Mouse (Mus musculus) cerebellum, adult 2 months (tissue): ENCODE measurements around the gene Cep152. TPM values are rescaled to one million over a fixed set of nuclear protein-coding genes. Genes with fewer than 3 reads are reported as not detected.

Experiments used
- DNase-seq, 2 experiments: peaks; one replicate each; pipeline ENCODE4 v3.0.0; 2021
- H3K27ac ChIP-seq: fragments of 200-500 bp; 2 replicates; pipeline ENCODE4 v1.5.1; 2012; ENCODE audit warnings: low read length, control low read depth, inconsistent platforms; ENCODE audit not compliant: insufficient read depth
- H3K27me3 ChIP-seq: fragments of 200-500 bp; 2 replicates; pipeline ENCODE4 v1.6.1; 2012; ENCODE audit warnings: inconsistent platforms, mild to moderate bottlenecking, low read length, moderate library complexity; ENCODE audit not compliant: control insufficient read depth, insufficient read depth
- H3K4me1 ChIP-seq: fragments of 200-500 bp; 2 replicates; pipeline ENCODE4 v1.6.1; 2011; ENCODE audit warnings: low read length; ENCODE audit not compliant: control insufficient read depth, insufficient read depth
- H3K4me3 ChIP-seq: fragments of 200-500 bp; replicated peaks from 2 replicates; pipeline ENCODE3; 2011; ENCODE audit warnings: mild to moderate bottlenecking, low read depth, low read length, control low read depth; ENCODE audit not compliant: insufficient read depth
- CTCF ChIP-seq: fragments of 200-500 bp; IDR thresholded peaks from 2 replicates; pipeline ENCODE4 v1.5.1; 2011; ENCODE audit warnings: low read depth, mild to moderate bottlenecking, control low read depth, low read length, moderate library complexity, borderline replicate concordance; ENCODE audit not compliant: insufficient read depth
- POLR2A ChIP-seq: fragments of 200-500 bp; IDR thresholded peaks from 2 replicates; pipeline ENCODE4 v1.6.1; 2011; ENCODE audit warnings: low read length, control low read depth, borderline replicate concordance; ENCODE audit not compliant: insufficient read depth
- WGBS: fragments of 180-500 bp; shearing (Covaris S2); methylation state at CpG from one replicate; pipeline ENCODE4 v1.1.7; 2018; 5-methylcytosine and 5-hydroxymethylcytosine counted together
- polyA plus RNA-seq: library from polyadenylated mRNA; depleted of rRNA; stranded (reverse); fragments of >200 nt; gene quantifications from 2 replicates; pipeline ENCODE4 v1.2.3, GENCODE M21; 2012

Cep152 gene
- polyA plus RNA-seq, 1 experiment = 3.2 TPM

DNA sequence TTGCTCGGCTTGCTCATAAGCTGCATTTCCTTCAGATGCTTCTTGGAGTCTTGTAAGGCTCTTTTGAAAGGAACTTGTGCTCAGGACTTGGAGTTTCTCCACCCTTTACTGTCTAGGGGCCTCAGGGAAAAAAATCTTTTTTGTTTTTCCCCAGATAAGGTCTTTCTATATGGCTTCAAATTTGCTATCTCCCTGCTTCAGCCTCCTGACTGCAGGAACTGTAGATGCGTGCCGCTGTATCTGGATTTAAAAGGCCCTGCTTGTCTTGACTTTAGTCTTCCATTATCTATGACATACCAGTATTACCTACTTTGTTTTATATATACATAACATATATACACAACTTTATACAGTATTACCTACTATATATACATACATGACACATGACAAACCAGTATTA, 37.6 kb upstream of the Cep152 start:
- DNase-seq = no peak
- no peak for TF ChIP-seq POLR2A
- TF ChIP-seq CTCF = no peak
- Histone ChIP-seq H3K27me3 (no peaks in the 10 kb centered on the region), H3K27ac (no peak overlapping the region), H3K4me1 (no peaks in the 10 kb centered on the region), H3K4me3 (no peak overlapping the region)
- 91% methylated on average over 3 of the region's 3 CpGs for WGBS

- WGBS = 75% methylated on average over 4 of the region's 4 CpGs
- Histone ChIP-seq H3K27ac (no peak overlapping the region), H3K27me3 (no peaks in the 10 kb centered on the region), H3K4me1 (no peaks in the 10 kb centered on the region), H3K4me3 (no peak overlapping the region)
- TF ChIP-seq POLR2A (no peak), CTCF (no peak)
- DNase-seq = no peak
Measured at GRCm38 (mm10) chr2:125661156-125661555, 36.2 kb upstream of the Cep152 start.

DNA sequence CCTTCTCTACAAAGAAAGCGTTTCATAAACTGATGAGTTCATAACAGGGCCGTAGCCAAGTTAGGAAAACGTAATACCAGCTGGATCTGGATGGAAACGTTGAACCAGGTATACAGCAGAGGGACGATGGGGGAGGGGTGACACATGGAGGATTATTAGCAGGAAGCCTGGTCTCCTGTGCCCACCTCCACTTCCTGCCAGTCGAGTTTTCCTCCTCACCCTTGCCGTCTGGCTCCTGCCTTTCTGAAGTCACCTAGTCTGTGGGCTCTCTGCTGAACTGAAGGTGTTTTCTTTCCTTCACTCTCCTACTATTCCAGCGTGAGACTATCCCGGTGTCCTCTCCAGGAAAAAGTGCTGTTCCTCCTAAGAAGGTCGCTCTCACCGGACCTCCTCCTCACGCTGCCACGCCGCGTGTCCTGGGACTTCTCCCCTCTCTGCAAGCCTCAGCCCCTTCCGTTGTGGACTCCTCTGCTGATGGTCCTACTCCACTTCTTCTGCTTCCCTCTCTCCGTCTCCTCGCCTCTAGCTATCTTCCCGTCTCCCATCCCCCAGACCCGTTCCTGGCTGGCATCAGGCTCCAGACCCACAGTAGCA, 35.7 kb upstream of the Cep152 start:
- peak overlapping the region; percentile 22 for H3K4me3 ChIP-seq

DNA sequence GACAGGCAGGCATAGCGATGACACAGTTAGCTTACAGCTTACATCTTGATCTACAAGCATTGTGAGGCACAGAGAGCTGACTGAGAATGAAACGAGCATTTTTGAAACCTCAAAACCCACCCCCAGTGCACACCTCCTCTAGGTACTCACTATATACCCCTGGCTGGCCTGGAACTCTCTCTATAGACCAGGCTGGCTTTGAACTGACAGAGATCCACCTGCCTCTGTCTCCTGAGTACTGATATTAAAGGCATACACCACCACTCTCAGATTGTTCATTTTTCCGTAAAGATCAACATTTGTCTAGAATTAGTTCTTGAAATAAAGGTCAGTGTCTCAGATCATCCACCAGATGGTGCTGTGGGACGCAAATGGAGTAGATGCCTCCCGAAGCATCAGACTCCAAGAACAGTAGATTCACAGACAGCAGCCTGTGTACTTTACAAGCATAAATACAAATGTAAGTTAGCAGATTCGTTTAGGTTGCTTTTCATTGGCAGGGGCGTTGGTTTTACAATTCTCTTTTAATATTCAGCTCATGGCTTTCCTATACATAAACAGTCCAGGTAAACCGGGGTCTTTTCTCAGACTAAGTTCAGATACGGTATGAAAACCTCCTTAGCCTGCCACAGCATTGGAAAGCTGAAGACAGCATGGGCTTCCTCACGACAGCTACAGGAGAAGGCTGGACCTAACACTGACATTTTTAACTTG, 35.1 kb upstream of the Cep152 start:
- peak; percentile 67 to 75 for DNase-seq
- Histone ChIP-seq H3K4me3 (peak overlapping the region; percentile 22), H3K27ac (no peak overlapping the region), H3K27me3 (no peaks in the 10 kb centered on the region), H3K4me1 (no peaks in the 10 kb centered on the region)
- 12% methylated on average over 10 of the region's 10 CpGs for WGBS
- TF ChIP-seq POLR2A = no peak
- TF ChIP-seq CTCF = peak; percentile 92

More for the DNA sequence above, 35.7 kb upstream of the Cep152 start:
- Histone ChIP-seq H3K4me1 (no peaks in the 10 kb centered on the region), H3K27me3 (no peaks in the 10 kb centered on the region), H3K27ac (no peak overlapping the region)
- WGBS = 45% methylated on average over 20 of the region's 20 CpGs
- DNase-seq = no peak
- TF ChIP-seq POLR2A = no peak
- TF ChIP-seq CTCF = no peak

DNA sequence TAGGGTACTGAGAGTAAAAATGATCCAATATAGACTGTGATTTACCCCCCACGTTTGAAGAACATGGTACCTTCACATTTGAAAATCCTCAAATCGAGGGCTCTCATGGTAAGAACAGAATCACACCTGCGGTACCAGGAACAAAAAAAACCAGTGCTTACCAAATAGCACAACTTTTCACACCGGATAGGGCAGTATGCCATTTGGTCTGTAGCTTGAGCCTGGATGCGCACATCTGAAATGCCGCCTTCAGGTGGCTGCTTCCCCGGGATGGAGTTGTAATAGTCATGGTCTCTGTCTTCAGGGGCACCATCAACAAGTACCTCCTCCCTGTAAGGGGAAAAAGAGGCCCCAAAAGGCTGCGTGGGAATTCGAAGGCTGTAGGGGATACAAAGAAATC, 30.5 kb upstream of the Cep152 start:
- no peak for DNase-seq
- H3K27ac ChIP-seq = no peak overlapping the region
- H3K27me3 ChIP-seq = no peaks in the 10 kb centered on the region
- TF ChIP-seq CTCF = no peak
- TF ChIP-seq POLR2A = no peak
- WGBS = 89% methylated on average over 9 of the region's 9 CpGs
- no peaks in the 10 kb centered on the region for H3K4me1 ChIP-seq
- no peak overlapping the region for H3K4me3 ChIP-seq

- no peak overlapping the region for H3K27ac ChIP-seq
- no peak overlapping the region for H3K4me3 ChIP-seq
- WGBS = 94% methylated on average over 2 of the region's 2 CpGs
- no peaks in the 10 kb centered on the region for H3K27me3 ChIP-seq
- no peak for DNase-seq
- TF ChIP-seq CTCF (no peak), POLR2A (no peak)
- H3K4me1 ChIP-seq = no peaks in the 10 kb centered on the region
Measured at GRCm38 (mm10) chr2:125653286-125653685, 28.4 kb upstream of the Cep152 start.

DNA sequence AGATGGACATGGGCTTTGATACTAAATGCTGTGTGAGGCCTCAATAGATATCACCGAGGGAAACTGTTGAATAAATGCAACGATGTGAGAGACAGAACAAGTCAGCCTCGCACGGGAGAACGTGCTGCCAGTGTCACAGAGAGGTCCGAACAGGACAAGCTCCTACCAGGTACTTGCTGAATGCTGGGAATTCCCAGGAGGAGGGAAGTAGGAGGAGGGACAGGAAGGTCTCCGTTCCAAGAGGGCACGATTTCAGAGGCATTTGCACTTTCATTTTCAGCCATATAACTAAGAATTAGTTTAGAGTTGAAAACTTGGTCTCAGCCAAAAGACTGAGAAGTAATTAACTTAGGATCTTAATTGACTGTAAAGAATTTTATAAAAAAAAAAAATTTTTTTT, 26.6 kb upstream of the Cep152 start:
- H3K27me3 ChIP-seq = no peaks in the 10 kb centered on the region
- no peak overlapping the region for H3K4me3 ChIP-seq
- no peak overlapping the region for H3K27ac ChIP-seq
- H3K4me1 ChIP-seq = no peaks in the 10 kb centered on the region
- no peak for DNase-seq
- whole genome bisulfite sequencing = 59% methylated on average over 8 of the region's 8 CpGs
- TF ChIP-seq CTCF (no peak), POLR2A (no peak)

- H3K4me3 ChIP-seq = no peak overlapping the region
- H3K27me3 ChIP-seq = no peaks in the 10 kb centered on the region
- DNase-seq = no peak
- TF ChIP-seq CTCF = no peak
- WGBS = 93% methylated on average over 14 of the region's 14 CpGs
- H3K27ac ChIP-seq = no peak overlapping the region
- no peaks in the 10 kb centered on the region for H3K4me1 ChIP-seq
Measured at GRCm38 (mm10) chr2:125650742-125651352, 25.9 kb upstream of the Cep152 start.
